Mouse (Mus musculus) spleen, embryonic (tissue): ENCODE measurements at regions not wholly inside any gene's neighbourhood (a gene's known extent, or its start where the extent isn't known, plus 50 kb on each side); places are given as distances from the start of the nearest gene placed in this dataset.

ENCODE experiments used
- CTCF ChIA-PET: fragments of 350-600 bp; sonication (Branson Sonifier 250); formaldehyde crosslinking; loops from one replicate; lab custom pipeline; 2022; lab: Charles Lee

DNA sequence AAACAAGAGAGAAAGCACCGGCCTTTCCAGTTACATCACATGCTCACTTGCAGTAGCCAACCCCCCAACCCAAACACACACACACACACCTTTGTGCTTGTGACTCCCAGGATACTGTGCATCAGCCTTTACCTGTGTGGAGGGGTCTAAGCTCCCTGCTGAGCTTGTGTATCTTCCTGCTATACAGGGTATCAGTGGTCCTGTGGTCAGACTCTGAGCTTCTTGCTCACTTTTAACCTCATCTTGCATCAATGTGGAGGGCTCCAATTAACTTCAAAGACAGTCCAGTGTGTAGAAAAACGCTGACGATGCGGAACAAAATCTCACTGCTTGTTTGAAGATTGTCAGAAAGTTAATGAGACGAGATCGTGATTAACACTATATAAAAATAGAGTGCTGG, 71.4 kb upstream of the Gypa start:
- CTCF ChIA-PET, result no interaction called here

DNA sequence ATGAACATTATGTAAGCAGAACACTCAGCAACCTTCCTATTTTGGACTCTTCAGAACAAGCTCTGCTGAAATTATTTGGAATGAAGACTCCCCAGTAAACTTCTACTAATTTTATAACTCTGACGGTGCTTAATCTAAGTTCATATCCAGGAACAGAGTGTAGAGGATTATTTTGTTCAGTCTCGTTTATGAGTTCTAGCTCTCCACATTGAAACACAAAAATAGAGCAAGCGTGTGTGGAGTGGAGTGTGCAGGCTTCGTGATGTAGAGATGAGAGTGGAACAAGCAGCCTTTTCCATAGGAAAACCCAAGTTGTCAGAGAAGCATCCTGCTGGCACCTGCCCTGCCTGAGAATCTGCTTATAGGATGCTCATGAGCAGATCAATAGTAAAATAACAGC, 77.5 kb upstream of the Gypa start:
- CTCF ChIA-PET, result no interaction called here

DNA sequence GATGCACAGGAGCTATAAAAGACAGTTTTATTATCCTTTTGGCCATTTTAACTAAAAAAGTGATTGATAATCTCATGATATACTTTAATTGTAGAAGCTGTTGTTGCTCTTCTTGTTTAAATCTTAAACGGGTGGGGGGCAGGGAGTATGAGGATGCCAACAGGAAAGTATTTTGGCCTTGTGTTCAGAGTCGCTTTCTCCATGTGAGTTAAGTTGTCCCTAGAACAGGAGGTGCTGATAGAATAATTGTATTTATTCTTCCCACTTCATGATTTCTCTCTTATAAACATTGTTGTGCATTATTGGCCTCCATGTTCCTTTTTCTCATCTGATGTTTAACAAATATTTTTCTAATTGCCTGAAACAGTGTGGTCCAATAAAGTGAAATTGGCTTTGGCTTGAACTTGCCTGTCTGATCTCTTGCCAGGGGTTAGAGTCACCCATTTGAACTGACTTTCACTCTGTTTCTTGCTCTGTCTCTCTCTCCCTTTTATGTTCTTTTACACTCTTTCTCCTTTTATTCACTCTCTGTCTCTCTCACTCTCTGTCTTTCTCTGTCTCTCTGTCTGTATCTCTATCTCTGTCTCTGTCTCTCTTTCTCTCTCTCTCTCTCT, 93.9 kb upstream of the Gypa start:
- CTCF ChIA-PET, result no interaction called here

GRCm38 (mm10) chr8:80395010-80395409, 98.6 kb upstream of the Gypa start:
- CTCF ChIA-PET, result no interaction called here

- CTCF ChIA-PET, result no interaction called here
Measured at GRCm38 (mm10) chr8:80393111-80393510, 100.5 kb upstream of the Gypa start.

GRCm38 (mm10) chr8:80369221-80369620, 124.4 kb upstream of the Gypa start:
- CTCF ChIA-PET, result no interaction called here

- CTCF ChIA-PET, result no interaction called here
Measured at GRCm38 (mm10) chr8:80364059-80364458, 129.5 kb upstream of the Gypa start.

- CTCF ChIA-PET, result no interaction called here
Measured at GRCm38 (mm10) chr8:80343299-80343698, 150.3 kb upstream of the Gypa start.

DNA sequence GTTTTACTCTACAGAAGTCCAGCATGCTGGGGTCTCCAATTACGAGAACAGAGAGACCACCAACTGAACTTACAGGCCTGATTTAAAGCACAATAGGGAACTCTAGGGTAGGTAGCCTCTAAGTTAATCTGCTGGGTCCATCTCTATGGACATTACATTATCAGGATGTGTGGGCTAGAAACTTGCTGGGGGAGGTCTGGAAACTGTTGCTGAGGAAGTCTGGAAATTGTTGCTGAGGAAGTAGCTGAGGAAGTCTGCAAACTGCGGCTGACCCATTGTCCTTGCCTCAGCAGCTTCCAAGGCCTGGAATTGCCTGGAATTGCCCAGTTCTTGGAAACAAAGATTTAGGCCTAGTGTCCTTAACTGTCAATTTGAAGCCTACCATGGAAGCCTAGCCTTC, 155.7 kb upstream of the Gypa start:
- CTCF ChIA-PET, result no interaction called here

- CTCF ChIA-PET, result no interaction called here
Measured at GRCm38 (mm10) chr8:80328676-80329075, 164.9 kb upstream of the Gypa start.

DNA sequence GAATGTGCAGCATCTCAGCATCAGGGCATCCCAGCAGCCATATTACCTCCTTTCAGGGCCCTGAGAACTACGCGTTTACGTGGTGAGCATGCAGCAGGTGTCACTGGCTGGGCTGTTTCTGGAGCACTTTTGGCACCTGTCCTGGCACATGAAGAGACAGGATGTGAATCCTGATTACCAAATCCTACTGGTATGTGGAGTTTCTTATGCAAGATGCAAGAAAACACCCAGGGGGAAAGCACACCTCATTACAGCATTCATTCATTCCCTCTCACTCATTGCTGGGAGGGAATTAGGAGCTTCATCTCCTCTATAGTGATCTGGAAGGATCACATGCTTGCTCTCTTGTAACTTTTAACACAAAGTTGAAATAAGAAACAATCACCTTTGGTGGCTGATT, 167.7 kb upstream of the Gypa start:
- CTCF ChIA-PET, result no interaction called here

- CTCF ChIA-PET, result interaction anchor here (0.6 kb wide), 1 partner anchor 11 kb away, joined by 3 read pairs; no protein-coding TSS in a partner anchor
Measured at GRCm38 (mm10) chr8:80325132-80325531, 168.4 kb upstream of the Gypa start.

DNA sequence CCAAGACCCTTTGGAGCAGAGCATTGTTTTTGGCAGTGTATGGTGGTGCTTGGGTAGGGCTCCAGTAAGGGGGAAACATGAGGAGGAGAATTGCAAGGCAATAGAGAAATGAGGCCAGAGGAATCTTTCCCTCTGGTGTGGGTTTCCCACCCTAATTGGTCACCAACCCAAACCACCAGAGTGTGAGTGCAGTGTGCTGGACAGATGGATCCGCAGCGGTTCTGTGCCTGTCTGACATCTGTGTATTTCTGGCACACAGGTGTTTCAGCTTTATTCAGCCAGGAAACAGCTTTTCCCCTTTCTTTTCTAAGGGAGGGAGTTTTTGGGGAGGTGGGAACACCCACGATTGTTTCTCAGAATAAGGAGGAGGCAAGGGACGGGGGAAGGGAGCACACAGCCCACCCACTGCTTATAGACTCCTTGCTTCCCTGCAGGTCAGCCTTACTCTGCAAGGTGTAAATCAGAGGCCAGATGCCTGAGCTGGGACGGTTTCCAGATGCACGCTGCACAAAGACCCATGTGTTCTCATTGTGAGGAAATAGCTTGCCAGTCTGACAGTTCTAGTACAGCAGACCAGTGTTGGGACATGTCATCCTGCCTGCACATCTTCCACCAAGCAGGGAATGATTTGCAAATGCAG, 175.2 kb upstream of the Gypa start:
- CTCF ChIA-PET, result no interaction called here

- CTCF ChIA-PET, result no interaction called here
Measured at GRCm38 (mm10) chr8:80315371-80315770, 178.2 kb upstream of the Gypa start.

- CTCF ChIA-PET, result no interaction called here
Measured at GRCm38 (mm10) chr8:80314826-80315225, 178.8 kb upstream of the Gypa start.

GRCm38 (mm10) chr8:80313883-80314635, 179.5 kb upstream of the Gypa start:
- CTCF ChIA-PET, result interaction anchor here (0.7 kb wide), 1 partner anchor 11 kb away, joined by 3 read pairs; no protein-coding TSS in a partner anchor

DNA sequence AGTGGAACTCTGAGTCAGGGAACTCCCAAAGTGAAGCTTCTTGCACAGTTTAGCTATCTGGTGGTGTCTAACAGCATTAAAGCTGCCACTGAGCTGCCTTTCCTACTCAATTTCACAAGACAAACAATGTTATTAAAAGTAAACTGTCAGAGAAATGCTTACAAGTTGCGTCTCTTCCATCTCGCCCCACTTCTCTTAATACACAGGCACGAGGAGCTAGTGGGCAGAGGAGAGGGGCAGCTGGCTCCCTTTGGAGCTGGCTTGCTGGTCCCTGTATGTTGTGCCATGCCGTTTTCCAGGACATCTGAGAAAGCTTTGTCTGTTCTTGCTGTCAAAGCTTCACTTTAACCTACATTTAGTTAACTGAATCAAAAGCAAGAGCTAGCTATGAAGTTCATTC, 185.8 kb upstream of the Gypa start:
- CTCF ChIA-PET, result no interaction called here

GRCm38 (mm10) chr8:80298596-80298995, 195.0 kb upstream of the Gypa start:
- CTCF ChIA-PET, result no interaction called here

DNA sequence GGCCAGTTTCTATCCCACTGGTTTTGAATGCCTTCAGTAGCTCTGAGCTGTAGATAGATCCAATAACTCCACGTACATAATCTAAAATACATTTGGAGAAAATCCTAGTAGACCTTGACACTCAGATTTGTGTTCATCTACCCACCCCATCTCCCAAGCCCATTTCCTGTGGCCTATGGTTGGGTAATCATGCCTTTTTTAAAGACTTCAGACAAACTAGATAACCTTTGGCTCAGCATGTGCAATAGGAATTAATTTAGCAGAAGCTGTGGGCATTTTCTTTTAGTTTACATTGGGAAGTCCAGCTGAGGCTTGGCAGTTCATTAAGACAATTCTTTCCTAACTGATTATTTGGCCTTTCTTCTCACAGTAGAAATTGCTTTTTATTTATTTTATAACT, 203.3 kb upstream of the Gypa start:
- CTCF ChIA-PET, result no interaction called here

- CTCF ChIA-PET, result no interaction called here
Measured at GRCm38 (mm10) chr8:80289282-80289681, 204.3 kb upstream of the Gypa start.

GRCm38 (mm10) chr8:80268910-80269460, 211.2 kb upstream of the Hhip start:
- CTCF ChIA-PET, result interaction anchor here (0.7 kb wide), 1 partner anchor 1651 kb away, joined by 3 read pairs; no protein-coding TSS in a partner anchor

DNA sequence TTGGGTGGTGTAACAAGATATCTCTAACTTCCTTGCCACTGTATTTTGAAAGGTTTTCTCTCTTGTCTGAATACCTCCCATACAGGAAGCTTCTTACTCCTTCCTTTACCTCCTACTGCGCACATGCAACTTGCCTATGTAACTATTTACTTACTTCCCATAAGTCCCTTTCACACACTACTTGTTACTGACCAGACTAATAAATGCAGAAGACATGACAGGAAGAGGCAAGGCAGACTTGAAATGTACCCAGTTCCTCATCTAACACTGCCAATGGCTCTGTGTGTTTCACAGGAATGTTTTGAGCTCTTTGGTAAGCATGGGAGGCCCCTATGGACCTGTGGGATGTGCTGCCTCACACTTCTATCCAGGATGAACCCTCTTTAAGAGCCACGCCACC, 207.1 kb upstream of the Hhip start:
- CTCF ChIA-PET, result no interaction called here
